Mouse (Mus musculus): ENCODE data around the gene Fli1. TPM values are rescaled to one million over a fixed set of nuclear protein-coding genes. Genes with fewer than 3 reads are reported as not detected.
A peak's percentile ranks its signal among the peaks of the same experiment; 100 is the strongest.

Gene Fli1
- polyA plus RNA-seq, 1 experiment from 2014 or later = 56.7 TPM

DNA sequence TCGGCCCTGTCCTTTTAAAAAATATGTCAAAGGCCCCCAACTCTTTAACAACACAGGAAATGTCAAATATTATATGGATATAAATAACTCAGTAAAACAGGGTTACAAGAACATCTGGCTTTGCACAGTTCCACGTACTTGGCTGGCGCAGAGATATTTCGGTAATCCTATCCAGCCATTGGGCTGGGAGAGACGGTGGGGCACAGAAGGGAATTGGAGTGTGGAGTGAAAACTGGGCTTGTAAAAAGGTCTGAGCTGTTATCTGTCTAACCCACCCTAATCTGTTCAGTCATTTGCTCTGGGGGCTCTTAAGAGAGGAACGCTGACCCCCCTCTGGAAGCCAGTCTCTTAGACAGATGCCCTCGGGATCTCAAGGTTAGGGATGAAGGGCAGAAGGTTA, 24.9 kb upstream of the Fli1 start:
- H3K4me1 ChIP-seq = peaks cover 60% of the 10 kb centered on the region
- H3K9me3 ChIP-seq = no peaks in the 10 kb centered on the region
- no peaks in the 10 kb centered on the region for H3K36me3 ChIP-seq (replicated peaks)
- DNase-seq (ENCODE audit: low spot score) = no peak
- WGBS = 34% methylated on average over 7 of the region's 7 CpGs
- H3K4me3 ChIP-seq = no peak overlapping the region
- peak overlapping the region; percentile 77 for H3K27ac ChIP-seq (replicated peaks)
- 0 out of 2 replicates have a peak, but pooled peaks cover 9% of the 10 kb centered on the region for H3K27me3 ChIP-seq (replicated peaks; ENCODE audit: low read depth, poor library complexity, severe bottlenecking)

DNA sequence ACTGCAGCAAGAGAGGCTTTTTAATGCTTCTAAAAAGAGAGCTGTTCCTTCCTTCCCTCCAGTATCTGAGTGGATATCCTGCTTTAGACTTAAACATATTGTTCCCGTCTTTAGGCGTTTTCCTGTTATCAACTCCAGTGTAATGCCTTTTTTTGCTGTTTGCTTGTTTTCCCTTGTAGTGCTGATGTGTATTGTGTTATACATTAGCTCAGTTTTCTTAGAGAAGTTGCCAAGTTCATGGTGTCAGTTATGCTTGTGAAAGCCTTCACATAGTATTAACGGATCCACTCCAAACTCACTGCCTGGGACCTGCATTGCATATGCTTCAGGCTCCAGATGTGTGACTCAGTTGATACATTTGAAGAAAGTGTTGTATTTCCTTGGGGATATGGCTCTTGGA, 22.6 kb upstream of the Fli1 start:
- Histone ChIP-seq H3K4me1 (peaks cover 62% of the 10 kb centered on the region), H3K27me3 (replicated peaks; ENCODE audit: low read depth, poor library complexity, severe bottlenecking) (0 out of 2 replicates have a peak, but pooled peaks cover 16% of the 10 kb centered on the region), H3K9me3 (no peaks in the 10 kb centered on the region), H3K4me3 (no peak overlapping the region), H3K27ac (replicated peaks) (no peak overlapping the region), H3K36me3 (replicated peaks) (no peaks in the 10 kb centered on the region)
- no peak for DNase-seq (ENCODE audit: low spot score)
- WGBS = 71% methylated on average over 3 of the region's 3 CpGs

DNA sequence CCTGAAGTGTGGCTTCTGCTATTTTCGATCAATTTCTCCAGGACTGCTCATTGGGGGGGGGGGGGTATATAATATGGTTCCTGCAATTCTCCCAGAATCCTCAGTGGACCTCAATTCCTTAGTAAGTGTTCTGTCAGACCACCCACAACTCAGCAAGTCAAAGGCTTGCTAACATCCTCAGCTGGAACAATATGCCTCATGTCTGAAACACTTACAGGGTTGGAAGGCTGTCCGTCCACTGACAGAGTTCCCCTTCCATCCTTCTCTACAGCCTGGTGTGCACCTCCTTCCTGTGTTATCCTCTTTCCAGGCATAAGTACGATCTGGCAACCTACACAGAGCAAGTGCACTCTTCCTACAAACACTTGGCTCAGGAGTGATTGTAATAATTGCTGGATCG, 20.2 kb upstream of the Fli1 start:
- Histone ChIP-seq H3K9me3 (no peaks in the 10 kb centered on the region), H3K27ac (replicated peaks) (no peak overlapping the region), H3K27me3 (replicated peaks; ENCODE audit: low read depth, poor library complexity, severe bottlenecking) (0 out of 2 replicates have a peak, but pooled peaks cover 16% of the 10 kb centered on the region), H3K4me3 (no peak overlapping the region), H3K4me1 (peaks cover 56% of the 10 kb centered on the region), H3K36me3 (replicated peaks) (no peaks in the 10 kb centered on the region)
- WGBS = 79% methylated on average over 4 of the region's 4 CpGs
- no peak for DNase-seq (ENCODE audit: low spot score)

DNA sequence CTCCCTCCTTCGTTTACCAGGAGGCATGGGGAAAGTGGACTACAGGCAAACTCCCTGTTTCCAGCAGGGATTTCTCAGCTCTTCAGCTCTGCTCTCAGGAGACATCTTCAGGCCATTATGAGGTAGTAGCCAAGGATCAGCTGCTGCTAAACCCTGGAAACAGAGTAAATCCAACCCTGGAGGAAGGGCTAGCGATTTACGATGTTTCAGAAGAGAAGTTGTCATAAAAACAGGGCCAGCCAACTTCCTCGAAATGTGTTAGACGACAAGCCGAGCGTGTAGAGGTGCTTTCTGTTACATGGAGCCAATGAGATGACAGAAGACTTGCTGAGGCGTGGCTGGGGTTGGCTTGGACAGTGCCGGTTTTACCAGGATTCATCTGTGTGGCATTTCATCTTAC, 19.7 kb upstream of the Fli1 start:
- Histone ChIP-seq H3K27me3 (replicated peaks; ENCODE audit: low read depth, poor library complexity, severe bottlenecking) (0 out of 2 replicates have a peak, but pooled peaks cover 16% of the 10 kb centered on the region), H3K9me3 (no peaks in the 10 kb centered on the region), H3K4me1 (peaks cover 52% of the 10 kb centered on the region), H3K27ac (replicated peaks) (no peak overlapping the region), H3K36me3 (replicated peaks) (no peaks in the 10 kb centered on the region), H3K4me3 (no peak overlapping the region)
- WGBS = 69% methylated on average over 9 of the region's 9 CpGs
- no peak for DNase-seq (ENCODE audit: low spot score)

DNA sequence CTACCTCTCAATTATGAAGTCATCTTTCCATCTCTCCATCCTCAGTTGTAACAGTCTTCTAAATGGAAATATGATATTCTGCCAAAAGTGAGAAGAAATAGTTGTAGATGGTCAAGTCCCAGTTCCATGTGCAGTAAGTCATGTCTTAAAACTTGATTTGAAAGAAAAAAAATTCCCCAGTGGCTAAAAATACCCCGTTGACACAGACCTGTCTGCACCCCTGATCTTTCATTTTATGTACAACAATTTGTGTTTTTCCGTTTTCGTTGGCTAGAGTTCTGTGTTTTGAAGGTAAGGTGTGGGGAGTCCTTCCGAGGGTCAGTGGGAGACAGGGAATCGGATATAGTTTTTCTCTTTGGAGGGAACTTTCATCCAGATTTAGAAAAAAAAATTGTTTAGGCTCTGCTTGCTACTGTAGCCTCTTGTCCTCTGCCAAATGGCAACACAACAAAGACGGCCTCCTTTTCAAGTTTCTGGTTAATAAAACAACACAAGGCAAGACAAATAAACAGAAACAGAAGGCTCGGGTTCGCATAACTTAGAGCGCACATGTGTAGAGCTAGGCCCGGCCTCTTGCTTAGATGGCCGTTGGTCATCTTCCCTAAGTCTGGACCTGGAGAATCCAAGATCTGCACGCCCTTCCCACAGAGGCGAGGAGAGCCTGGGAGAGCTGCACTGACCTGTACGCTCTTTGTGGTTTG, 18.7 kb upstream of the Fli1 start:
- WGBS = 85% methylated on average over 14 of the region's 14 CpGs
- Histone ChIP-seq H3K9me3 (no peaks in the 10 kb centered on the region), H3K27me3 (replicated peaks; ENCODE audit: low read depth, poor library complexity, severe bottlenecking) (0 out of 2 replicates have a peak, but pooled peaks cover 16% of the 10 kb centered on the region), H3K36me3 (replicated peaks) (no peaks in the 10 kb centered on the region), H3K4me1 (peaks cover 47% of the 10 kb centered on the region), H3K27ac (replicated peaks) (no peak overlapping the region), H3K4me3 (no peak overlapping the region)
- DNase-seq (ENCODE audit: low spot score) = no peak

DNA sequence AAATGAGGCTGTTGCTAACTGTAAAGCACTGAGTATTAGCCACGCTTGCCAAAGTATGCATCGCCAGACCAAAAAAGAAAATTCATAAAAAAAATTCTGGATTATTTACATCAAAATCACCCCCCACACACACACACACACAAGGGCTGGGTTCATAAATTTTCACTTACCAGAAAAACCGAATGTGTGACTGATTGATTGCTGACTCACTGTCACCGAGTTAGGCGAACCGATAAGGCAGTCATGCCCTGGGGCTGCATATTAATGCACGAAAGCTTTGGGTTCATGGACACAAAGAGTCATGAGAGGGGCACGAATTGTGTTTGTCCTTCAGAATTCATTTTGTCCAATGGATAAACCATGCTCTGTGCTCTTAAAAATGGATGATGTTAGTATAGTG, 17.2 kb upstream of the Fli1 start:
- WGBS = 75% methylated on average over 8 of the region's 8 CpGs
- no peak overlapping the region for H3K27ac ChIP-seq (replicated peaks)
- H3K36me3 ChIP-seq (replicated peaks) = no peaks in the 10 kb centered on the region
- H3K9me3 ChIP-seq = no peaks in the 10 kb centered on the region
- H3K27me3 ChIP-seq (replicated peaks; ENCODE audit: low read depth, poor library complexity, severe bottlenecking) = 0 out of 2 replicates have a peak, but pooled peaks cover 16% of the 10 kb centered on the region
- H3K4me3 ChIP-seq = no peak overlapping the region
- H3K4me1 ChIP-seq = peaks cover 50% of the 10 kb centered on the region
- no peak for DNase-seq (ENCODE audit: low spot score)

DNA sequence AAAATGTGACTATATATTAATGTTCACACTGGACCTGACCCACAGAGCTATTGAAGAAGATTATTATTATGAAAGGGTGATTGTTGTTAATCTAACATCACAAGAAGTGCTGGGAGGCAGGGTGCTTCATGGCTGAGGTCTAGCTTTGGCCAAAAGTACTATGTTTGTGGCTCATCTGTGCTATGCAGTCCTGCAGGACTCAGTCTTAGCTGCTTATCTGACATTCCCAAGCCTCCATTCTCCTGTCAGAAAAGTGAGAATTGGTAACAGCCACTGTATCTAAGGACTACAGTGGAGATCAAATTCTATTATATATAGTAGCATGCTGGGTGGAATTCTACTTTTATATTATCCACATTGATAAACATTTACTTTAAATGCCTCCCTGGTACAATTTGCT, 16.8 kb upstream of the Fli1 start:
- DNase-seq (ENCODE audit: low spot score) = no peak
- Histone ChIP-seq H3K27me3 (replicated peaks; ENCODE audit: low read depth, poor library complexity, severe bottlenecking) (0 out of 2 replicates have a peak, but pooled peaks cover 16% of the 10 kb centered on the region), H3K4me1 (peaks cover 46% of the 10 kb centered on the region), H3K4me3 (no peak overlapping the region), H3K27ac (replicated peaks) (no peak overlapping the region), H3K36me3 (replicated peaks) (no peaks in the 10 kb centered on the region), H3K9me3 (no peaks in the 10 kb centered on the region)

DNA sequence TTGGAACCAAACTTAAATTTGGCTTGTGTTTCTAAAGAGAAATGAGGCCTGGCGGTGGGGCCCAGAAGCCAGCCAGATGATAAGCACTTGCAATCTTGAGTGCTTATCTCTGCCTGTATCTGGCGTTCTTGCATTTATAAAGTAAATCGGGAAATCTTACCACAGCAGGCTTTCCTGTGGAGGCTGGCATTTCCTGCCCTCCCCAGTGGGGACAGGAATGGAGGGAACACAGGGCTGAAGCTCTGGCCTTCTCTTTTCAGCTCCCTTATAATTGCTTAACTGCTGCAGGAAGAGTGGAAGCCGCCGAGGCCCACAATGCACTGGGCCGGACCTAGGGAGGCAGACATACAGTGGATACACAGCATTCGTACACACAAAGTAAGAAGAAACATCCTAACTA, 13.7 kb upstream of the Fli1 start:
- WGBS = 75% methylated on average over 7 of the region's 7 CpGs
- H3K27ac ChIP-seq (replicated peaks) = peak overlapping the region; percentile 10; the same call in 1 of the 2 replicates
- peaks cover 6% of the 10 kb centered on the region for H3K27me3 ChIP-seq (replicated peaks; ENCODE audit: low read depth, poor library complexity, severe bottlenecking)
- no peak for DNase-seq (ENCODE audit: low spot score)
- H3K9me3 ChIP-seq = no peaks in the 10 kb centered on the region
- no peaks in the 10 kb centered on the region for H3K36me3 ChIP-seq (replicated peaks)
- peaks cover 28% of the 10 kb centered on the region for H3K4me1 ChIP-seq
- H3K4me3 ChIP-seq = no peak overlapping the region

DNA sequence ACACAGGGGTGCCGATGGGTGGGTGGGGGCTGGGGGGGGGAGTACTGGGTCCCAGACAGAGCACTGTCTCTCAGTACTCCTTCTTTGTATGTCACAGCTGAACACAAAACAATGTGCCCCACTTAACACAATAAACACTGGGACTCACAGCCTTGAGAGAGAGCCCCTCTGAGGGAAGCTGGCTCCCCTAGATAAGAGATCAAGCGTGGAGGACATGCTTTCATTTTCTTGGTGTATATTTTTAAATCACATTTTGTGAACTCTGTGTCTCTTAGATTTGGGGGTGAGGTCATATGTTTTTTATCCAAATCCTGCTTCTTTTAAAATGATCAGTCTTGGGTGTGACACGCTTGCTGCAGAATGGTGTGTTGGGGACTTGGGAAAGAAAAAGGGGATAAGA, 12.6 kb upstream of the Fli1 start:
- H3K27ac ChIP-seq (replicated peaks) = 0 out of 2 replicates have a peak overlapping the region, but pooled peaks have one; percentile 10
- peaks cover 10% of the 10 kb centered on the region for H3K27me3 ChIP-seq (replicated peaks; ENCODE audit: low read depth, poor library complexity, severe bottlenecking)
- H3K36me3 ChIP-seq (replicated peaks) = no peaks in the 10 kb centered on the region
- WGBS = 80% methylated on average over 3 of the region's 3 CpGs
- peaks cover 34% of the 10 kb centered on the region for H3K4me1 ChIP-seq
- H3K9me3 ChIP-seq = no peaks in the 10 kb centered on the region
- H3K4me3 ChIP-seq = no peak overlapping the region
- no peak for DNase-seq (ENCODE audit: low spot score)

DNA sequence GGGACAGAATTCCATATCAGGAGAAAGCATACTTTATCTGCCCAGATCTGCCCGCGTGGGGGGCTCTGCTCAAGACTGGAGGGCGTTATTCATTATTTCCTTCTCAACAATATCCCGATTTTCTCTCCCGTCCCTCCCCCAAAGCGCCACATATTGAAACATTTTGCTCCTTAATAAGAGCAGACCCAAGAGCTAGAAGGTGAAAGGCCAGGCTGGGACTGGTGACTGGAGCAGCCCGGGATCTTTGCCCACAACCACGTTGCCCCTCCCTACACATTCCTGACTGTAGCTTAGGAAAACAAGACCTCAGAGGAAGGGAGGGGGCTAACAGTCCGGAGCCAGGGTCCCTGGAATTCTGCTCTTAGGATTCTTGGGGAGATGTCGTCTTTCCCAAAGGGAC, 7.9 kb upstream of the Fli1 start:
- Histone ChIP-seq H3K9me3 (no peaks in the 10 kb centered on the region), H3K27ac (replicated peaks) (peak overlapping the region; percentile 97), H3K27me3 (replicated peaks; ENCODE audit: low read depth, poor library complexity, severe bottlenecking) (peaks cover 58% of the 10 kb centered on the region), H3K36me3 (replicated peaks) (no peaks in the 10 kb centered on the region), H3K4me1 (peaks cover 70% of the 10 kb centered on the region), H3K4me3 (peak overlapping the region; percentile 92; the same call in 1 of the 2 replicates)
- DNase-seq (ENCODE audit: low spot score) = peak; percentile 86
- WGBS = 3% methylated on average over 10 of the region's 10 CpGs

DNA sequence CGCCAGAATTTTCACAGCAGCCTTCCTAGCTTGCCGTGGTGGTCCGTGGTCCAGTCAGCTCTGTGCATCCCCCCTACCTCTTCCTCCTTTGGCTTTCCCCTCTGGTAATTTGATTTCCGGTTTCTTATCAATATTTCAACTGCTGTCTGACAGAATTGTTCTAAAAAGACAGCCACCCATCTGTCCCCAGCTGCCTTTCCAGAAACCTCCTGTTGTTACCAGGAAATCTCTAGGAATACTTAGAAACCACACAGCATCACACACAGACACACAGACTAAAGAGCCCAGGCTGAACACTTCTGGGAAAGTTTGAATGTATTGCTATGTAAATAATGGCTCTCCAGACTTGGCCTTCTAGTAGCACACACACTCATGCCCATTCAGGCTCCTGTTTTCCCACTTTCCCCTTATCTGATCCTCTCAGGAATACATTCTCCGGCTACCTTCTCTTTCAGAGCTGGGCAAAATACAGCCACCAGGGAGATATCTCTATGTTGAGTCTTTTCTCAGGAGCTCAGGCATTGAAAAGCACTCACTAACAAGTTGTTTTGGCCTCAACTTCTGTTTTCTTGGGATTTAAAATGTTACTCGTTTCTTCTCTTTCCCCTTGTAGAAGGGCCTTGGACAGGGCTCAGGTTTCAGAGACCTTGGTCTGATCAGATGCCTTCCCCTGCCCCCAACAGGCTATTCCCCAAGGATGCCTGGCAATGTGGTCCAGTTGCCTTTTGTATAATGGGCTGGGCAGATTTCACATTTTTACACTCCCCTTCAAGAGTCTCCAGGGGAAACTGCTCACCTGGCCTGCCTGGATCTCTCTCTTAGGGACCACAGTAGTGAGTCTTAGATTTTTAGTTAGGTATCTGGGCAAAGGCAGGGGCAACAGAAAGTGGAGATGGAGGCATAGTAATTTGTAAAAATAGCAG, 7.1 kb upstream of the Fli1 start:
- no peaks in the 10 kb centered on the region for H3K9me3 ChIP-seq
- H3K27ac ChIP-seq (replicated peaks) = peak overlapping the region; percentile 97
- H3K4me1 ChIP-seq = peaks cover 78% of the 10 kb centered on the region
- DNase-seq (ENCODE audit: low spot score) = peak; percentile 70
- H3K27me3 ChIP-seq (replicated peaks; ENCODE audit: low read depth, poor library complexity, severe bottlenecking) = peaks cover 66% of the 10 kb centered on the region
- H3K4me3 ChIP-seq = peak overlapping the region; percentile 92
- 7% methylated on average over 6 of the region's 6 CpGs for WGBS
- no peaks in the 10 kb centered on the region for H3K36me3 ChIP-seq (replicated peaks)

DNA sequence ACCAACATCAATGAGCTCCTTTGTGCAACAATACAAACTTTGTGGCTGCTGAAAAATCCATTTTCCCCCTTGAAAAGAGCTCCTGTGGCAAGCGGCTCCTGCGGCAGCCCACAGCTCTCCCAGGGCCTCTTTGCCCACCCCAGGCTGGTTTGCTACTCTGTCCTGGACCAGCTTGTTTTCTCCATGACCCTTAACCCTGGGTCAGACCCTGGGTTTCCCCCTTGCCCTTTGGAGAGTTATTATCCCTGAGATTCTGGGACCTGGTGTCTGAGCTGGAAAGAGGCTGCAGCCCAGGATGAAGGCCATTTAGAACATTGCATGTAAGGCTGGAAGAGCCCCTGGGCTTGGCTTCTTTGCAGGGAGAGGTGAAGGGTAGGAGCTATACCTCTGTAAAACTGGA, 4.1 kb upstream of the Fli1 start:
- Histone ChIP-seq H3K4me1 (peaks cover 96% of the 10 kb centered on the region), H3K27ac (replicated peaks) (peak overlapping the region; percentile 97), H3K4me3 (peak overlapping the region; percentile 92), H3K9me3 (no peaks in the 10 kb centered on the region), H3K36me3 (replicated peaks) (no peaks in the 10 kb centered on the region), H3K27me3 (replicated peaks; ENCODE audit: low read depth, poor library complexity, severe bottlenecking) (peaks cover 94% of the 10 kb centered on the region)
- no peak for DNase-seq (ENCODE audit: low spot score)
- WGBS = 7% methylated on average over 2 of the region's 2 CpGs
